Comparison of ENCODE assay signal across 11 mouse cellular contexts in genomic region chr6:119312381-119312780, GRCm38 (mm10).
"Had no signal": no experiment of that assay in that cellular context is flagged by ENCODE, and none has a peak within 500 bp of the region (broad histone marks: within the 10 kb centered on the region; RNA-seq: fewer than 3 reads in every experiment).

No protein-coding gene starts in this region.

- DNase-seq: right cerebral cortex, adult 18-20 months; right cerebral cortex, postnatal 14 days; right cerebral cortex, postnatal 25 days; right cerebral cortex, postnatal 4 days; spleen, adult 18-20 months; thymus, adult 18-20 months; thymus, adult 2 months; thymus, postnatal 14 days; thymus, postnatal 25 days; thymus, postnatal 36 days; thymus, postnatal 4 days had no signal
